Mouse (Mus musculus) heart, adult 2 months (tissue): ENCODE measurements at regions not wholly inside any gene's neighbourhood (a gene's known extent, or its start where the extent isn't known, plus 50 kb on each side); places are given as distances from the start of the nearest gene placed in this dataset.

Experiments
- DNase-seq, 2 experiments: peaks; one replicate each; pipeline ENCODE4 v3.0.0; 2021
- H3K27ac ChIP-seq: fragments of 200-600 bp; 2 replicates; pipeline ENCODE4 v1.8.1; 2022
- H3K27me3 ChIP-seq: fragments of 200-500 bp; 2 replicates; pipeline ENCODE4 v1.6.1; 2012; ENCODE audit warnings: mild to moderate bottlenecking, low read length, inconsistent platforms, mixed read lengths; ENCODE audit not compliant: control insufficient read depth, insufficient read depth
- H3K36me3 ChIP-seq: fragments of 200-500 bp; 2 replicates; pipeline ENCODE4 v1.6.1; 2012; ENCODE audit warnings: low read length, inconsistent platforms; ENCODE audit not compliant: control insufficient read depth, insufficient read depth
- H3K4me1 ChIP-seq: fragments of 200-500 bp; 2 replicates; pipeline ENCODE4 v1.6.1; 2011; ENCODE audit warnings: low read length; ENCODE audit not compliant: control insufficient read depth, insufficient read depth
- H3K4me3 ChIP-seq: fragments of 200-600 bp; 2 replicates; pipeline ENCODE4 v1.8.1; 2022
- H3K79me2 ChIP-seq: fragments of 200-500 bp; replicated peaks from 2 replicates; pipeline ENCODE4 v1.6.1; 2012; ENCODE audit warnings: mild to moderate bottlenecking, inconsistent platforms, low read length, moderate library complexity, mixed read lengths; ENCODE audit not compliant: control insufficient read depth, insufficient read depth
- H3K9ac ChIP-seq: fragments of 200-500 bp; 2 replicates; pipeline ENCODE4 v1.6.1; 2012; ENCODE audit warnings: low read depth, mild to moderate bottlenecking, control low read depth, inconsistent platforms, low read length, mixed read lengths
- CTCF ChIP-seq: fragments of 200-600 bp; IDR thresholded peaks from 2 replicates; pipeline ENCODE4 v1.8.1; 2022; ENCODE audit warnings: antibody characterized with exemption, mild to moderate bottlenecking, moderate library complexity
- EP300 ChIP-seq: fragments of 200-500 bp; IDR thresholded peaks from 2 replicates; pipeline ENCODE4 v1.6.1; 2011; ENCODE audit warnings: low read depth, low read length, control low read depth; ENCODE audit not compliant: insufficient read depth
- POLR2A ChIP-seq: fragments of 200-500 bp; IDR thresholded peaks from 2 replicates; pipeline ENCODE4 v1.6.1; 2011; ENCODE audit warnings: mild to moderate bottlenecking, low read depth, low read length, control low read depth; ENCODE audit not compliant: insufficient read depth
- WGBS: fragments of 180-500 bp; shearing (Covaris S2); methylation state at CpG from one replicate; pipeline ENCODE4 v1.1.7; 2018; 5-methylcytosine and 5-hydroxymethylcytosine counted together
- intact Hi-C: fragments of 180-260 bp; cut with DNase I; formaldehyde crosslinking; loops from one replicate; pipeline ENCODE4 v1.15.1; 2025

DNA sequence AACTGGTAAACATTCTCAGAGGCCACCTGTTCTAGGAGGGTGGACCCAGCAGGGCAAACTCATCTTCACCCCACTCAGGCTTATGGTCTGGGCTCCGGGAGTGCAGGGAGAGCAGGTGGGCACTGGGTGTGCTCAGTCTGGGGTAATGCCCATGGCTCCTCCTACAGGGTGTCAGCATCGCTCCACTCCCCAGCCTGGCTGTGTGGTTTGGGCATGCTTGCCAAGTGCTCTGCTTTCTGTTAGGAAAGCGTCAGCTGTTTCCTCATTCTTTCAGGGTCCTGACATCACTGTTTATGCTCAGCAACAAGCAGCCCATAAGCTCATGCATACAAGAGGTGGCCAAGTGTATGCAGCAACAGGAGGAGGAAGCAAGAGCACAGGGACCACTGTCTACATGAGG, 57.7 kb upstream of the Jdp2 start:
- Histone ChIP-seq H3K79me2 (no peaks in the 10 kb centered on the region), H3K9ac (no peak overlapping the region), H3K27me3 (no peaks in the 10 kb centered on the region), H3K36me3 (no peaks in the 10 kb centered on the region), H3K4me3 (no peak overlapping the region), H3K27ac (no peak overlapping the region), H3K4me1 (peaks cover 4% of the 10 kb centered on the region)
- TF ChIP-seq EP300: no peak
- no peak for TF ChIP-seq CTCF
- TF ChIP-seq POLR2A: no peak
- 20% methylated on average over 3 of the region's 3 CpGs for WGBS
- intact Hi-C loops: no loop called here
- DNase-seq: peak; percentile 57 to 75

DNA sequence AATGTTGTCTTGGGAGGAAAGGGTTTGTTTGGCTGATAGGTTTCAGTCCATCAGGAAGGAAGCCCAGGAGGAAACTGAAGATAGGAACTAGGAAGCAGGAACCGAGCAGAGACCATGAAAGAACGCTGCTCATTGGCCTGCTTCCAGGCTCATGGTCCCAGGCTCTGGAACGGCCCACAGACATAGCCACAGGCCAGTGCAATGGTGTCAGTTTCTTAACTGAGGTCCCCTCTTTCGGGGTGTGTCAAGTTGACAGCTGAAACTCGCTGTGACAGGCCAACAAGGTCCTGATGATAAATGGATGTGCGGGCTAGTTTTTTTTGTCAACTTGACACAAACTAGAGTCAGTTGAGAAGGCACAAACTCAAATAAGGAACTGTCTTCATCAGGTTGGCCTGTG, 55.9 kb upstream of the Jdp2 start:
- H3K79me2 ChIP-seq: no peaks in the 10 kb centered on the region
- no peak overlapping the region for H3K9ac ChIP-seq
- H3K4me3 ChIP-seq: no peak overlapping the region
- no peak overlapping the region for H3K27ac ChIP-seq
- DNase-seq: peak in 1 of 2 experiments; percentile 24
- no peak for TF ChIP-seq POLR2A
- TF ChIP-seq EP300: no peak
- TF ChIP-seq CTCF: no peak
- intact Hi-C loops: no loop called here
- peaks cover 4% of the 10 kb centered on the region for H3K4me1 ChIP-seq
- H3K36me3 ChIP-seq: no peaks in the 10 kb centered on the region
- no peaks in the 10 kb centered on the region for H3K27me3 ChIP-seq
- whole genome bisulfite sequencing: 50% methylated on average over 6 of the region's 6 CpGs

DNA sequence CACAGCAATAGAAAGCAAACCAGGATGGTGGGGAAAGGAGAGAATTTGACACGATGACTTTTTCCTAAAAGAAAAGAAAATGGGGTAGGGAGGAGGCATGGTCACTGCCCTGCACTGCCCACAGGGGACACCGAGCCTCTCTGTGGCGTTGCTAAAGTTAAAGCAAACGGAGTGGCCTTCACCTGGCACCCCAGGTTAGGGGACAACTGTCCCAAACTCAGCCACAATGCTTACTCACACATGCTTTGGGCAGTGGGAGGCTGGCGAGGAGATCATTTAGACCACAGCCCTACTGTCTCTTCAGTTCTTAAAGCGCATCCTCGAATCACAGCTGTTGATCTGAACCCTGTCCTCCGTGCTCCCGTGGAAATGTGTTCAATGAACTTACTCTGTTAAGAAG, 55.3 kb upstream of the Jdp2 start:
- H3K27ac ChIP-seq: no peak overlapping the region
- no peaks in the 10 kb centered on the region for H3K79me2 ChIP-seq
- DNase-seq: no peak
- peaks cover 5% of the 10 kb centered on the region for H3K4me1 ChIP-seq
- intact Hi-C loops: no loop called here
- TF ChIP-seq POLR2A (no peak), EP300 (no peak), CTCF (no peak)
- no peak overlapping the region for H3K9ac ChIP-seq
- no peaks in the 10 kb centered on the region for H3K27me3 ChIP-seq
- 91% methylated on average over 9 of the region's 9 CpGs for WGBS
- no peaks in the 10 kb centered on the region for H3K36me3 ChIP-seq
- H3K4me3 ChIP-seq: no peak overlapping the region

DNA sequence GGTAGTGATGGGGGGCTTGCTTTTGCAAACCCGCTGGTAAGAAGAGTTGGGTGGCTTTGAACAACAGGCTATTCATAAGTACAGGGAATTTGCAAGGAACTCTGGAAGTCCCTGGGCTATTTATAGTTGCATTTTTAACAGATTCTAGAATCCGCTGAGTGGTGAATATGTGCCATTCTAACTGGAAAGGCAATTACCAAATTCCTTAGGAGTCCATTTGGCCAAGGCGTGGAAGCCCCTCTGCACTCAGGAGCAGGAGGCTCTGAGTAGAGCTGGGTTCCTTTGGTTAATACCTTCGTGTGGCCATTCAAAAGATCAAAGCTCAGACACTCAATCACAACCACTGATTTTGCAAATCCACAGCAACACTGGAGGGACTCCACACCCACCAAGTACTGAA, 54.0 kb upstream of the Jdp2 start:
- Histone ChIP-seq H3K9ac (no peak overlapping the region), H3K27me3 (no peaks in the 10 kb centered on the region), H3K36me3 (no peaks in the 10 kb centered on the region), H3K4me3 (no peak overlapping the region), H3K27ac (no peak overlapping the region), H3K4me1 (peaks cover 6% of the 10 kb centered on the region), H3K79me2 (no peaks in the 10 kb centered on the region)
- 62% methylated on average over 4 of the region's 4 CpGs for WGBS
- DNase-seq: no peak
- TF ChIP-seq POLR2A (no peak), CTCF (no peak), EP300 (no peak)
- intact Hi-C loops: no loop called here

DNA sequence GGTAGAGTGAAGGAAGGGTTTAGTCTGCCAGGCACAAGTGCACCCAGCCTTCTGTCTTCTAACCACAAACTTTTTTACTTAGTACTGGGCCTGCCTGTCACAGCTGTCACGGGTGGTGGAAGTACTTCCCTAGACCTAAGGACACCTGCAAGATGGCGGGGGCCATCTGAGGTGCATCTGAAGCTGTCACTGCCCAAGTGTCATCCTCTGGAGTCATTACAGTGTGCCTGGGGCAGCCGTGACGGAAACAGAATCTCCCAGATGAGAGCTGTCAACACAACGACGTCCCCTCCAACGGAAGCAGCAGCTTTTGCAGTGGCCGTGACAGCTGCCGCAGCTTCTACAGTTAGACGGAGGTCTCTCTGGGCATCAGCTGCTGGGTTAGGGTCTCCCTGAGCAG, 53.1 kb upstream of the Jdp2 start:
- no peak overlapping the region for H3K4me3 ChIP-seq
- H3K79me2 ChIP-seq: no peaks in the 10 kb centered on the region
- intact Hi-C loops: no loop called here
- no peak for DNase-seq
- H3K36me3 ChIP-seq: no peaks in the 10 kb centered on the region
- 54% methylated on average over 10 of the region's 10 CpGs for WGBS
- H3K27me3 ChIP-seq: no peaks in the 10 kb centered on the region
- TF ChIP-seq POLR2A (no peak), EP300 (no peak), CTCF (no peak)
- H3K4me1 ChIP-seq: peaks cover 6% of the 10 kb centered on the region
- no peak overlapping the region for H3K9ac ChIP-seq
- no peak overlapping the region for H3K27ac ChIP-seq

DNA sequence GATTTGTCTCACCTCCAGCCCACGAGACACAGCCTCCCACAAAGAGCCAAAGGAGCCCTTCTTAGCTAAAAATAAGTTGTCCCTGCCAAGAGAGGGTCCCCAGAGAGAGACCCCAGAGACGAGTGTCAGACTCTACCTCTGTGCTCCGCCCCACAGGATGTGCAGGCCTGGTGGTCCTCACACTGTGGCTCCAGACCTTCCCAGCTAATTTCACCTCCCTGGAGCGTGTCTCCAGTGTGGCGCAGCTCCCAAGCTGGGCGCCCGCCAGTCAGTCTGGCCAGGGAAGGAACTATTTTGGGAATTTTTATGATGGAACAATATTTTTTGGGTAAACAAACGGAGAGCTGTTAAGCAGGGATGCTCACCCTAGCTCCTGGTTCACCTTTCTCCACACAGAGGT, 50.8 kb upstream of the Jdp2 start:
- DNase-seq: peak; percentile 53 to 69
- no peak overlapping the region for H3K27ac ChIP-seq
- intact Hi-C loops: no loop called here
- H3K4me1 ChIP-seq: peaks cover 2% of the 10 kb centered on the region; the same call in 1 of the 2 replicates
- WGBS: 40% methylated on average over 8 of the region's 8 CpGs
- TF ChIP-seq CTCF: no peak
- TF ChIP-seq POLR2A: no peak
- TF ChIP-seq EP300: no peak
- no peaks in the 10 kb centered on the region for H3K79me2 ChIP-seq
- no peak overlapping the region for H3K4me3 ChIP-seq
- H3K9ac ChIP-seq: no peak overlapping the region
- H3K27me3 ChIP-seq: no peaks in the 10 kb centered on the region
- no peaks in the 10 kb centered on the region for H3K36me3 ChIP-seq
